Mouse (Mus musculus): Measurements from ENCODE around the gene Slc35g2. TPM values are rescaled to one million over a fixed set of nuclear protein-coding genes. Genes with fewer than 3 reads are reported as not detected.

Gene Slc35g2
- 7.6 and 8.4 TPM in 2 replicates for total RNA-seq (2021)
- long read RNA-seq, transcript Slc35g2-201 (2 exons, 1,590 nt), result major isoform, 7 of 11 reads
- long read RNA-seq, partial matches to known transcripts, result 2 of 11 reads
- long read RNA-seq, other reads (novel, unspliced or antisense), result 2 of 11 reads

DNA sequence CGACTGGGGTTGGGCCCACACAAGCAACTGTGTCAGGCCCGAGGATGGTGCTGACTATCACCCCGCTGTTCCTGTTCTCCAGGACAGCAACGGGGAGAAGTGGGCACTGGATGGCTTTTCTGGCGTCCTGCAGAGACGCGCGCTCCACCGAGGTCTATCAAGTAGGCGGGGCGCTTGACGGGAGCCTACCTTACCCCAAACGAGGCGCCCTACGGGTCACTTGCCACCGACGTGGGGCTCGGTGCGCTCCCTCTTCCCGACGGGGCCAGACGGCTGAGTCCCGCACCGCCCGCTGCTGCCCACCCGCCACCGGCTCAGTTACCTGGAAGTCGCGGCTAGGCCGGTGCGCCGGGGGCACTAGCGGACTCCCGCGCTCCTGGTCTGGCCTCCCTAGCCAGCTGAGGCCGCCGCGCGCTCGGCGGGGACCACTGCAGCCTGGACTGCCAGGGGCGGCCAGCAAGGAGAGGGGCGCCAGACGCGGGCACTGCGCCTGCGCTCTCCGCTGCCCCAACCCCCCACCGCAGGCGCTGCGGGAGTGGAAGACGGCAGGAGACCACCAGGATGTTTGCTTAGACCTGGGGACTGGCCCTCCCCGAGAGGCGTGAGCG is at the start of gene Slc35g2:
TSS of gene Slc35g2 (minus strand) at position 465 of the 608 bp plus-strand sequence.
- DNase-seq, result peak; percentile 41

DNA sequence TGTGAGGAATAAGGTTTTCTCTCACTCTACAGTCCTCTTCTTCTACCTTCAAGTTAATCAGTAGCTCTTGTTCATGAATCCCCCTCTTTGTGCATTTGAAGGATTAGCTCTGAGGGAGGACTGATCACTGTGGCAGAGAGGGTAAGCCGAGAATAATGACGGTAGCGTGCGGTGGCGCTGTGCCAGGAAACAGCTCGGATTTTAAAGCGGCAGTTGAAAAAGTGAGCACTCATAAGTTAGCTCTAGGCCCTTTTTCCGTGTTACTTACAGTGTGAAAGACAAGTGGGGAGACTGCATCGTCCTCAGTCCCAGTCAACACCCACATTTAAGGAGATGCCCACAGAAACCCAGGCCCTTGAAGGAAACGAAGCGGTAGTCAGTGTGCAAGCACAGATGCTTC is 46.1 kb upstream of the Slc35g2 start:
- DNase-seq, result peak; percentile 63

DNA sequence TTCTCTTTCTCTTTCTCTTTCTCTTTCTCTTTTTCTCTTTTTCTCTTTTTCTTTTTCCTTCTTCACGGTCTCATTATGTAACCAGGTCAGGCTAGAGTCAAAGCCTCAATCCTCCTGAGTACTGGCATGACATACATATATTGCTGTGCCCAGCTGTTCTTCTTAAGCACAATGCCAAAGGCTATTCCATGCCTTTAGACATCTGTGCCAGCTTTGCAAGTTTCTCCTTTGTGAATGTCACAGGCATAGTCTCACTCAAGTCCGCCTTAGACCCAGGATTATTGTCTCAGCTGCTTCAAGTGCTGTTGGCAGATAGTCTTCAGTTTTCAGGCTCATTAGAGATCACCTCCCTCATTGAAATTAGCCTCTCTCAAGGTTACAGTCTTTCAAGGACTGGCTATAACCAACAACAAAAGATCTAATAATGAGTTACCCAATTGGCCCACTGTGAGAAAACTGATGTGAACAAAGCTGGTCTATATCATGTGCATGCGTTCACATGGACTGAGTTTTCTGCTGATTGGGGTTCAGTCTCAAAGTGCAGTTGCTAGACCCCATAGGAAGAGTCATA is 42.7 kb upstream of the Slc35g2 start:
- no peak for DNase-seq

GRCm38 (mm10) chr9:100605985-100606554 is 35.2 kb upstream of the Slc35g2 start:
- DNase-seq, result peak; percentile 15

DNA sequence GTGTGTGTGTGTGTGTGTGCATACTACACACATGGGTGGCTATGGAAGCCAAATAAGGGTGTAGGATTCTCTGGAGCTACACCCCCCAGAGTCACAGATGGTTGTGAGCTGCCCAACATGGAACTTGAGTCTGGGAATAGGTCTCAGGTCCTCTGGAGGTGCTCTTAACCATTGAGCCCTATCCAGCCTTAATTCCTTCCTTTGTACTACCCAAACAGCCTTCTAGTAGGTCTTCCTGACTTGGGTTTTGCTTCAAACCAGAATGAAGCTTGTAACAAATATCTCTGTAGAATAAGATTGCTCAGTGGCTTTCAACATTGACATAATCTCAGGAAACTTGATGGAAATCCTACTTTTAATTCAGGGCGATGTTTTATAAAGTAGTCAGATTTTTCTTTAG is 34.6 kb upstream of the Slc35g2 start:
- no peak for DNase-seq

DNA sequence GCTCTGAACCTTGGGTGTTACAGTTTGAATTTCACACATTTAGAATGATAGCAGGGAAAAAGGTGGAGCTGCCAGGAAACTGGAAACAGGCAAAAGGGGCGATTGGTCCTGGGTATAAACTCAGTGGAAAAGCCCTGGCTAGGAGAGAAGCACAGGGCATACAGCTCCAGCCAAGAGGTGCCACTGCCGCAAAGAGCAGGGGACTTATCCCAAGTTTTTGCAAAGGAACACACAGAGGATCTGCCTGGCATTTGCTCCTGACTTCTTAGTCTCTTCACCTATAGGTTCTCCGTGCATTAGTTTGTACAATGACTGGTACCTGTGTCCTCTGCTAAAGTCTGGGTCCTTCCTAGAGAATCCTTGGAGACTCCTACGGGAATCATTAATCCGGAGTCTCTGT is 32.3 kb upstream of the Slc35g2 start:
- DNase-seq, result no peak

DNA sequence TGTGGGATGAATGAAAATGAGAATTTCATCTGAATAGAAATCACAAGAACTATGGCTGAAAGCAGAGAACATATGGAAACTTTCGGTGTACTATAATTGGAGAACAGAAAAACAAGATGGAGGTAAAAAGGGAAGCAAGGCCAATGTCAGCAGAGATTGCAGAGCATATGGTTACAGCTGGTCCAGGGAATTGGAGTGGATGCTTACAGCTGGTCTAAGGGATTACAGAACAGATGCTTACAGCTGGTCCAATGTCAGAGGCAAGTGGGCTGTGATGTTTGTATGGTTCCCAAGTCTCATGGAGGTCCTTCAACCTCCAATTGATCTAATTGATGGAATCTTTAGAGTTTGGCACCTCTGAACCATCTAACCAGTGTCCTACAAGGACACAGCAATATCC is 31.2 kb upstream of the Slc35g2 start:
- no peak for DNase-seq

DNA sequence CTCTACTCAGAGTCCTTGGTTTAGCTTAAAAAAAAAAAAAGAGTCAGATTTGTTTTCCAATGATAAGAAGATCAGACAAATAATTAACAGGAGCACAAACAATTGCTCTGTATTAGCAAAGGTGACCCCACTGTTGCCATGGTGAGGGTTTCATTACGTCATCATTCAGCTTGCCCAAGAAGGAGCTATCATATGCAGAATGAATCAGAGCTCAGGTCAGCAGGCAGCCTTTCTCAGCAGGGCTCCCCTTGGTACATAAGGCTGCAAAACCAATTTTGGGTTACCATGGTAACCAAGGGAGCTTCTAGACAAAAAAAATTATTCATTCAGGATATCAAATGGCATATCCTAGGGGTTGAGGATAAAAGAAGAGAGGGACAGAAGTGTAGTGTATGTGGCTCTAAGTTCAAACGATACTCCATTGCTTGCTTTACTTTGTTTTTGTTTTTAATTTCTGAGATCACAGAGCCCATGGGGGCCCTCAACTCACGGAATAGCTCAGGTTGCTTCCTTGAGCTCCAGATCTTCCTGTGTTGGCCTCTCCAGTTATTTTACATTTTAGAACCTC is 29.0 kb upstream of the Slc35g2 start:
- DNase-seq, result no peak

GRCm38 (mm10) chr9:100597546-100597945 is 26.7 kb upstream of the Slc35g2 start, which contains the start of gene Stag1:
Gene Stag1 (plus strand): TSS chr9:100597798.
- no peak for DNase-seq

- no peak for DNase-seq
Measured at GRCm38 (mm10) chr9:100596317-100596716, 25.4 kb upstream of the Slc35g2 start.

GRCm38 (mm10) chr9:100590462-100590861 is 19.6 kb upstream of the Slc35g2 start:
- no peak for DNase-seq

DNA sequence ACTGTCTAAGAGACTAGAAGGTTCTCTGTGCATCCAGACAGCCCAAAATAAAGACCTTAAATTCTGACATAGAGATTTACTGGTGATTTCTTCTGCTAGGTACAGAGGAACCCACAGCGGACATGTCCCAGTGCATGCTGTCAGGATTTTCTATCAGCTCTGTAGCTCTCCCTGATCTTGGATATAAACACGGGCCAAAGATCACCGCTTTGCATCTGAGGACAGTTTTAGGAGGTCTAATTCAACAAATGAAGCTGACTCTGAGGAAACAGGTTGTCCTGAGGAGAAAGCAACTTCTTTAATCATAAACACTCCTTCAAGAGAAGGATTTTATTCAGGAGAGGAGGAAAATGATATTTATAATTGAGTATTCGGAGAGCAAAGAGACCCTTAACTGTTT is 13.1 kb upstream of the Slc35g2 start:
- no peak for DNase-seq

DNA sequence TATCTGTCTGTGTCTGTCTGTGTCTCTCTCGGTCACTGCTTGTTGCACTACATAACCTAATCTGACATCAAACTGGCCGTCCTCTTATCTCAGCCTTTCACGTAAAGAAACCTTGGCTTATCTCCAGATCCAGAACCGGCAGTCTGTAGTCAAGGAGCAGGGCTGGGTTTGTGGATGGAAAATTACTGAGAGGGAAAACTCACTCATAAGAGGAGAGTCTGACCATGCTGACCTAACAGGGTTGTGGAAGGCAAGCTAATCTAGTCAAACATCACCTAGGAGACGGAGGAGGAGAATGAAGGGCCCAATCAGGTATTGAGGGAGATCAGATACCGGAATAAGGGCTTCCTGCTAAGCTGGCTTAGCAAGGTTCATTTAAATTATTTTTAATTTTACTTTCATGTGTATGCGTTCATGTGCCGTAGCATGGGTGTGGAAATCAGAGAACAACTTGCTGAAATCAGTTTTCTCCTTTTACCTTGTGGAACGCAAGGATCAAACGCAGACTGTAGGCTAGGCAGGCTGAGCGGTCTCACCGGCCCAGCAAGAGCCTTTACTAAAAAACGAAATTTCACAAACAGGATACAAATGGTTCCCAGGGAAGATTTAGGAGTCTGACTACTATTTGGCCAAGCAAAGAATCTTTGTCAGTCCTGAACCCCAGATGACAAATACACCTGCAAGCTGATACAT is 12.1 kb upstream of the Slc35g2 start:
- peak; percentile 3 for DNase-seq

DNA sequence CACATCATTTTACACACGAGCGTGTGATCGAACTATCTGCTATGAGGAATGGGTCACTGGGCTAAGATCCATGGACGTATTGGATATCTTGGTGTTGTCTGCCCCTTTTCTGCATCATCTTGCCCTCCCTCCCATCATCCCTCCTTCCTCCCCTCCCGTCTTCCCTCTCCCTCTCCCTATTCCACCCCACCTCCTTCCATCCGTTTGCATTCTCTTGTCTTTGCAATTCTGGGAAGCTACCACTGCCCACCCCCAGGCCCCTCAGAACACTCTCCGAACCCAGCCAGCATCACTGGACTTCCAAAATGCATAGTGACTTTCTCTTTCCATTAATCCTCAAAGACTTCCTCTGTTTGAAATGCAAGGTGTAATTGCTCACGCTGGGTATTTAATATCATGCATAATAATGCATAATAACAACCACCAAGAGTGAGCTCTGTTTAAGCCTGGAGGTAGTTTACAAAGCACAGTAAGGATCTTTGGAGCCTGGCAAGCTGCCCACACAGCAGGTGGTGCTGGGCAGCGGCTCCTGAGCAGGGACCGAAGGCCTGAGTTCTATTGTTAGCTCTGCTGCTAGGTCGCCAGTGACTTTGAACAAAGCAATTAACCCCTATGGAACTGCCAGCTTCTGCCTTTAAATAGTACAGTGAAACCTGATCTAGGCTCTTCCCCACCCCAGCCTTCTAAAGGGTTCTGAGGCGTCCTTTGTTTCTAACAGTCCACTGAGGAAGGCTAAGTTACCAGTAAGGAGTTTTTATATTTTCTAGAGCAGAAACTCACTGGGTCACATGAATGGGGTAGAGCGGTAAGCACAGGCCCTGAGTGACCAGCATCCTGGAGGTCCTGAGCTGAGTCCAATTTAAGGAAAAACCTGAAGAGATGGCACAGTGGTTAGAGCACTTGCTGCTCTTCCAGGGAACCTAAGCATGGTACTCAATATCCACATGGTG is 10.9 kb upstream of the Slc35g2 start:
- peak; percentile 38 for DNase-seq

- DNase-seq, result no peak
Measured at GRCm38 (mm10) chr9:100580196-100580740, 9.4 kb upstream of the Slc35g2 start.

DNA sequence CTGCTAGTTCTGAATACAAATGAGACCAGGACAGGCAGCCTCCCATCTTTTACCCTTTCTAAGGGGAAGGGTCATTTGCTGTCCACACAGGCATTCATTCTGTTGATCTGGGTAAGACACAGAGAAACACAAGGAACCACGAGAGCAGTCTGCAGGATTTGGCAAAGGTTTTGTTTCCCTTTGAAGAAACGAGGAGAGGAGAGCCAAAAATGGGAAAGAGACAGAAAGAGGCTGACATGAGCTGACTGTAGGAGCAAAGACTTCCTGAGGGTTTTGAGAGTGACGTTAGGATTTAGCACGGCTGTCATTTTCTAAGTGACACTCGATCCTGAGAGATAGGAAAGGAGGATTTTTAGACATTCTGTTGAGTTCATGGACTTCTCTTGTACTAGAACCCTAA is 3.1 kb upstream of the Slc35g2 start:
- no peak for DNase-seq

DNA sequence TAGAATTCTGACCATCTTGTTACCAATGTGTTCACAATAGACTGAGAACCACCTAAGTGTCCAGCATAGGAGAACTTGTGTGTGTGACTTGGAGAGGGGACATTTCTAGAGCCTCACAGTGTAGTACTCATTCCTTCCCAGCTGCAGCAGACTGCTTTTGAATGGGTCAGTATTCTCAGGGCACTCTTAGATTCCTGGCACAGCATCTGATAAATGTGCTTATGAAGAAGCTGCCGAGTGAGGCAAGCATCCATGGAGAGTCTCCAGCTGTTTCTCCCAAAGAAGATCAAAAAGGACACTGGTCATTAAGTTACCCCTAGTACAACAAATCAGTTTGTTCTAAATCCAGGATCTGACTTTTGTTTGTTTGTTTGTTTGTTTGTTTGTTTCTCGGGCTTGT is 2.4 kb upstream of the Slc35g2 start:
- DNase-seq, result no peak

GRCm38 (mm10) chr9:100571511-100571910 is 621 bp upstream of the Slc35g2 start:
- no peak for DNase-seq

DNA sequence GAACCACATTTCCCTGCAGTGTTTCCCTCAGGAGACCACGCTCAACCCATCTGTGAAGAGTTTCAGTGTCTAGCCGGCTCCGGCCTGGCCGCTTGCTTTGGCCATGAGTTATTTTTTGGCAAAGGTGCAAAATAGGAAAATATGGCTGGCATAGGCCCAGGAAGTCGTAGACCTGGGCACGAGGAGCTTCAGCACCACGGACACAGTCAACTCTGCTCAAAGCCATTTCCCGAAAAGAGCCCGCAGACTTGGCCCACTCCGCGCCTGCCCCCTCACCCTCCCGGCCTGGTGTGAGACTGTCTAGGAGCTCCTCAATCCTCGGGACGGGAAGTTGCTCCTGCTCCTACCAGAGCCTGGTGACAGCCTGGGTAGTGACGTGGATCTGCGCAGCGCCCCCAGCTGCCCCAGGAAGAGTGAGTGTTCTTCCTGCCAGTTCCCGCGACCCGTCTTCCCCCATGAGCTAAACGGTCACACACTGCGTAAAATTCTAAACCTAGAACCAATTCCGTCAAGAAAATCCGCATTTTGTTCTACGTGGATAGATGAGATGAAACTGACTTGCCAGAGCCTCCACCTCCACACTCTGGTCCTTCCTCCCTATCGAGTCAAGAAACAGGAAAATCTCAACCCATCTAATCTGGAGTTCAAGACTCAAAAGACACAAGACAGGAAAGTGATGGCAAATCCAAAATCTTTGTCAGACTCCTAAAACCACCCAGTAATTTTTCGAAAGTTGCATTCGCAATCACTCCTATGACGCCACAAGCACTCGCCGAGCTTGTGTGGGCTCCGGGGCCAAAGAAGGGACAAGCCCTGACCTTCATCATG is 878 bp downstream of the Slc35g2 start:
- DNase-seq, result peak; percentile 60

DNA sequence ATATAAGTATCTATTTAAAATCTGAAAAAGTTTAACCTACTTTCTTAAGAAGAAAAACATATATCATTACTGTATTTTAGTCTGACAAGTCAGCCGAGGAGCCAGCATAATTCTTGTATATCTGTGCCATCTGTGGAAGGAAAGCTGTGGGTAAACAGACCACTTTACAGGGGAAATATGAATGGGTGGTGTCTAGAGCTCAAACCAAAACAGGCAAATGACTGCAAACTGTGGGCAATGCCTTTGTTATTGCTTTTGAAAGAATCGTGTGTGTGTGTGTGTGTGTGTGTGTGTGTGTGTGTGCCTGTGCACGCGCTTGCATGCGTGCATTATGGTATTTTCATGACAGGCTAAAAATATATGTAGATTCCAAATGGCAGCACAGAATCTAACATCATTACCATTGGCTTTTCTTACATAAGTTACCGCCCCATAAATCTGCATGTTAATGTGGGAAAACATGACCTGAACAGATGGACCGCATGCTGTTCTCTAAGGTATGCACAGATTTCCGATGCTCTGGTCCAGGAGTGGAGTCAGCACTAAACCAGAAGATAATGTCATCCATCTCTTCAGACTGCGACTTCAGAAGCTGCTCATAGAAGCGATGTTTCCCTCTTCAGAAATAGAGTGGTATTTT is 10.5 kb downstream of the Slc35g2 start:
- no peak for DNase-seq

Data from adrenal gland, postnatal 25 days (tissue).